In the genomic region with DNA sequence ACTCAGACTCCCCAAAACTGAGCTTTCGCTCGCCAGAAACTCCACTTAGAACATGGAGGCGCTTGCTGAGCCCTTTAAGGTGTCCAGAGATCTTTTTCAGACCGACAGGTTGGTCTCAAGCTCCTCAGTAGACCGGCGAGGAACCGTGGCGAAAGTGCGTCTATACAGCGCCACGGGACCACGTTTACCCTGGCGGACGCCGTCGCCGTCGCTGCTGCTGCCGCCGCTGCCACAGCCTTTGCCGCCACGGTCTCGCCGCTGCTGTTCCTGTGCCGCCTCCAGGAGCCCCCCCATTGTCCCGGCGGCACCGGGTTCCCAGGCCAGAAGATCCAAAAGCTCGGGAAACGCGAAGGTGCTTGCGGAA, we compare ENCODE assay signal across 8 mouse cellular contexts. TPM values are rescaled to one million over a fixed set of nuclear protein-coding genes. Genes with fewer than 3 reads are reported as not detected.
A peak's percentile ranks its signal among the peaks of the same experiment; 100 is the strongest.
DNase-seq lines count a peak whose midpoint lies in the region; ATAC-seq lines count a peak whose summit lies in the region.

Gene Brpf1, plus strand, starts transcription at position 152 of the 364 bp plus-strand sequence.

- peak within 1 kb of the TSS; percentile 97 for H3K27ac ChIP-seq in neural tube, embryonic 11.5 days (ENCODE audit: low read depth, low read length)
- H3K27ac ChIP-seq in embryonic facial prominence, embryonic 10.5 days (replicated peaks), result peak within 1 kb of the TSS; percentile 100
- peak within 1 kb of the TSS; percentile 99 for H3K27ac ChIP-seq in heart, embryonic 15.5 days

- DNase-seq in neural tube, embryonic 11.5 days (ENCODE audit: low spot score), result no peak
- DNase-seq in neural tube, embryonic 10.5 days (ENCODE audit: extremely low spot score, low spot score), result no peak
- DNase-seq in embryonic facial prominence, embryonic 10.5 days (ENCODE audit: low spot score), result no peak
- DNase-seq in left cerebral cortex, postnatal 14 days (ENCODE audit: low spot score in 2 of 2), result no peak
- no peak for DNase-seq in ovary, adult 18-20 months (ENCODE audit: low spot score)
- DNase-seq in cerebellum, adult 9-10 months, result no peak

- peak within 1 kb of the TSS; percentile 91 for H3K4me3 ChIP-seq in neural tube, embryonic 11.5 days (ENCODE audit: low read depth, low read length)
- H3K4me3 ChIP-seq in embryonic facial prominence, embryonic 10.5 days, result peak within 1 kb of the TSS; percentile 99
- peak within 1 kb of the TSS; percentile 100 for H3K4me3 ChIP-seq in heart, embryonic 15.5 days

- intact Hi-C loops in left cerebral cortex, postnatal 14 days (cut with DNase I), result loop anchor here (2.0 to 10.0 kb wide), 2 partner anchors 20 to 612 kb away; partner anchors contain the start of genes Ogg1 and Rad18

- peak within 1 kb of the TSS; percentile 89 for H3K9ac ChIP-seq in neural tube, embryonic 11.5 days (ENCODE audit: low read length)
- peak within 1 kb of the TSS; percentile 98 for H3K9ac ChIP-seq in heart, embryonic 15.5 days

- ATAC-seq in neural tube, embryonic 11.5 days (ENCODE audit: insufficient read depth, low FRiP score, low TSS enrichment), result peak; percentile 73
- 0 out of 2 replicates have a peak, but pooled peaks have one; percentile 12 for ATAC-seq in heart, embryonic 15.5 days (replicated peaks; ENCODE audit: insufficient number of reproducible peaks, insufficient read depth, low FRiP score, low read depth)
- ATAC-seq in monocyte, adult 5-6 weeks (replicated peaks; ENCODE audit: insufficient number of reproducible peaks, low FRiP score, low TSS enrichment, poor library complexity, severe bottlenecking), result peak; percentile 5; the same call in 1 of the 2 replicates

- H3K4me2 ChIP-seq in neural tube, embryonic 11.5 days (ENCODE audit: low read depth), result peak within 1 kb of the TSS; percentile 99
- peak within 1 kb of the TSS; percentile 97 for H3K4me2 ChIP-seq in heart, embryonic 15.5 days

- WGBS in neural tube, embryonic 11.5 days, result under 1% methylated on average over 32 of the region's 32 CpGs
- under 1% methylated on average over 32 of the region's 32 CpGs for WGBS in embryonic facial prominence, embryonic 10.5 days
- 0% methylated on average over 32 of the region's 32 CpGs for WGBS in heart, embryonic 15.5 days

- peaks cover 9% of the 10 kb centered on the region for H3K4me1 ChIP-seq in neural tube, embryonic 11.5 days (ENCODE audit: control insufficient read depth, insufficient read depth, low read length)
- peaks cover 36% of the 10 kb centered on the region for H3K4me1 ChIP-seq in embryonic facial prominence, embryonic 10.5 days
- H3K4me1 ChIP-seq in heart, embryonic 15.5 days (replicated peaks), result peaks cover 33% of the 10 kb centered on the region

- no peaks in the 10 kb centered on the region for H3K36me3 ChIP-seq in neural tube, embryonic 11.5 days (ENCODE audit: control insufficient read depth, insufficient read depth, low read length)
- H3K36me3 ChIP-seq in embryonic facial prominence, embryonic 10.5 days (replicated peaks), result peaks cover 29% of the 10 kb centered on the region
- peaks cover 15% of the 10 kb centered on the region for H3K36me3 ChIP-seq in heart, embryonic 15.5 days

- H3K9me3 ChIP-seq in neural tube, embryonic 11.5 days (ENCODE audit: control insufficient read depth, low read length), result no peaks in the 10 kb centered on the region
- H3K9me3 ChIP-seq in embryonic facial prominence, embryonic 10.5 days, result no peaks in the 10 kb centered on the region
- no peaks in the 10 kb centered on the region for H3K9me3 ChIP-seq in heart, embryonic 15.5 days (replicated peaks)

- H3K27me3 ChIP-seq in neural tube, embryonic 11.5 days (ENCODE audit: control insufficient read depth, insufficient read depth, low read length), result no peaks in the 10 kb centered on the region
- no peaks in the 10 kb centered on the region for H3K27me3 ChIP-seq in embryonic facial prominence, embryonic 10.5 days (replicated peaks; ENCODE audit: low read depth, poor library complexity, severe bottlenecking)
- H3K27me3 ChIP-seq in heart, embryonic 15.5 days, result peaks cover 3% of the 10 kb centered on the region; the same call in 1 of the 2 replicates

RNA-seq across cellular contexts. Expression of gene Brpf1, which starts in this region (rescaled TPM):
- 27.1 and 28.4 TPM in 2 replicates for polyA plus RNA-seq in neural tube, embryonic 11.5 days (2014; fragmentation: Nextera tagmentation; extraction: Ambion mirVana)
- 24.8 and 26.0 TPM in 2 replicates for polyA plus RNA-seq in embryonic facial prominence, embryonic 10.5 days (2016; fragmentation: Nextera tagmentation; extraction: Ambion mirVana)
- polyA plus RNA-seq in heart, embryonic 15.5 days (2015; fragmentation: Nextera tagmentation; extraction: Ambion mirVana), result 9.0 and 12.0 TPM in 2 replicates
- 10 to 100 TPM; 25.7 to 26.9 TPM for total RNA-seq in left cerebral cortex, postnatal 14 days (2021)
- total RNA-seq in monocyte, adult 5-6 weeks (2017), result 77.8 to 91.4 TPM (median 83.9 TPM) in 3 replicates

Comparison
In these comparisons a context has a peak if more than half of its experiments do, and no peak if none do; other contexts are left out.
1. ATAC-seq: peak in every context shown above with its lines; median percentile 73 in neural tube, embryonic 11.5 days; 12 in heart, embryonic 15.5 days; 5 in monocyte, adult 5-6 weeks.